Mouse (Mus musculus): Measurements from ENCODE around the gene Tuba4a.

Gene Tuba4a

GRCm38 (mm10) chr1:75219531-75219930, at the start of gene Tuba4a:
Gene Tuba4a (minus strand): TSS chr1:75219865.
- DNase-seq (ENCODE audit: low spot score in 2 of 2), result no peak

- DNase-seq (ENCODE audit: low spot score in 2 of 2), result peak; percentile 85 to 88
Measured at GRCm38 (mm10) chr1:75264091-75264880, 44.6 kb upstream of the Tuba4a start, which contains the start of gene Ptprn. Gene Ptprn (minus strand): TSS chr1:75264502.

- peak; percentile 70 to 72 for DNase-seq (ENCODE audit: low spot score in 2 of 2)
Measured at GRCm38 (mm10) chr1:75262969-75263951, 43.6 kb upstream of the Tuba4a start.

- DNase-seq (ENCODE audit: low spot score in 2 of 2), result no peak
Measured at GRCm38 (mm10) chr1:75261278-75261677, 41.6 kb upstream of the Tuba4a start.

- no peak for DNase-seq (ENCODE audit: low spot score in 2 of 2)
Measured at GRCm38 (mm10) chr1:75255516-75256046, 35.9 kb upstream of the Tuba4a start.

- DNase-seq (ENCODE audit: low spot score in 2 of 2), result no peak
Measured at GRCm38 (mm10) chr1:75254625-75255013, 35.0 kb upstream of the Tuba4a start.

- peak; percentile 92 to 93 for DNase-seq (ENCODE audit: low spot score in 2 of 2)
Measured at GRCm38 (mm10) chr1:75253849-75254624, 34.4 kb upstream of the Tuba4a start.

- DNase-seq (ENCODE audit: low spot score in 2 of 2), result no peak
Measured at GRCm38 (mm10) chr1:75253029-75253428, 33.4 kb upstream of the Tuba4a start.

GRCm38 (mm10) chr1:75252308-75252707, 32.6 kb upstream of the Tuba4a start:
- DNase-seq (ENCODE audit: low spot score in 2 of 2), result no peak

GRCm38 (mm10) chr1:75251112-75251970, 31.7 kb upstream of the Tuba4a start:
- DNase-seq (ENCODE audit: low spot score in 2 of 2), result peak; percentile 74 to 75

GRCm38 (mm10) chr1:75250498-75250897, 30.8 kb upstream of the Tuba4a start:
- DNase-seq (ENCODE audit: low spot score in 2 of 2), result no peak

- no peak for DNase-seq (ENCODE audit: low spot score in 2 of 2)
Measured at GRCm38 (mm10) chr1:75248041-75248772, 28.5 kb upstream of the Tuba4a start.

GRCm38 (mm10) chr1:75247071-75247930, 27.6 kb upstream of the Tuba4a start:
- DNase-seq (ENCODE audit: low spot score in 2 of 2), result no peak

- DNase-seq (ENCODE audit: low spot score in 2 of 2), result peak; percentile 62 to 75
Measured at GRCm38 (mm10) chr1:75244836-75245235, 25.2 kb upstream of the Tuba4a start.

- no peak for DNase-seq (ENCODE audit: low spot score in 2 of 2)
Measured at GRCm38 (mm10) chr1:75244175-75244826, 24.6 kb upstream of the Tuba4a start.

GRCm38 (mm10) chr1:75243411-75243810, 23.7 kb upstream of the Tuba4a start:
- DNase-seq (ENCODE audit: low spot score in 2 of 2), result no peak

GRCm38 (mm10) chr1:75239591-75239990, 19.9 kb upstream of the Tuba4a start:
- no peak for DNase-seq (ENCODE audit: low spot score in 2 of 2)
